Mouse (Mus musculus) heart, embryonic 11.5 days (tissue): ENCODE results near the gene Rtn4r. TPM values are rescaled to one million over a fixed set of nuclear protein-coding genes. Genes with fewer than 3 reads are reported as not detected.
"Not testable (repeated sequence)": the region's sequence is repeated elsewhere in the genome, so short reads cannot be mapped to it uniquely, and the experiment has no call there.

Source experiments
- ATAC-seq: fragments of 200-750 bp; cut with Nextera tagmentation; replicated peaks from 2 replicates; pipeline ENCODE4 v1.8.0; 2017; ENCODE audit warnings: moderate library complexity; ENCODE audit not compliant: insufficient number of reproducible peaks, low FRiP score, low TSS enrichment
- H3K27ac ChIP-seq: fragments of 300-500 bp; sonication (generic); 2 replicates; pipeline ENCODE4 v1.5.1; 2014; ENCODE audit warnings: mild to moderate bottlenecking, low read depth, low read length
- H3K27me3 ChIP-seq: fragments of 300-500 bp; sonication (generic); 2 replicates; pipeline ENCODE4 v1.6.1; 2014; ENCODE audit warnings: mild to moderate bottlenecking, low read length, mixed read lengths; ENCODE audit not compliant: control insufficient read depth, insufficient read depth
- H3K36me3 ChIP-seq: fragments of 300-500 bp; sonication (generic); 2 replicates; pipeline ENCODE4 v1.6.1; 2014; ENCODE audit warnings: mild to moderate bottlenecking, low read length, moderate library complexity, mixed read lengths; ENCODE audit not compliant: control insufficient read depth, insufficient read depth
- H3K4me1 ChIP-seq: fragments of 300-500 bp; sonication (generic); 2 replicates; pipeline ENCODE4 v1.6.1; 2014; ENCODE audit warnings: low read length; ENCODE audit not compliant: control insufficient read depth, insufficient read depth
- H3K4me2 ChIP-seq: fragments of 300-500 bp; sonication (generic); 2 replicates; pipeline ENCODE4 v1.6.1; 2014; ENCODE audit warnings: mild to moderate bottlenecking, moderate library complexity
- H3K4me3 ChIP-seq: fragments of 300-500 bp; sonication (generic); 2 replicates; pipeline ENCODE4 v1.5.1; 2014; ENCODE audit warnings: low read depth, low read length
- H3K9ac ChIP-seq: fragments of 300-500 bp; sonication (generic); 2 replicates; pipeline ENCODE4 v1.6.1; 2014; ENCODE audit warnings: mild to moderate bottlenecking, low read depth, low read length, moderate library complexity
- H3K9me3 ChIP-seq: fragments of 300-500 bp; sonication (generic); replicated peaks from 2 replicates; pipeline ENCODE4 v1.6.1; 2016; ENCODE audit warnings: low read length; ENCODE audit not compliant: control insufficient read depth
- WGBS: fragments of 180-500 bp; shearing (Covaris S2); extraction: QIAGEN DNeasy Blood & Tissue Kit; methylation state at CpG from one replicate; pipeline ENCODE4 v1.1.7; 2014; ENCODE audit not compliant: insufficient replicate concordance; 5-methylcytosine and 5-hydroxymethylcytosine counted together
- microRNA-seq: library from miRNA; unstranded; fragments of <30 nt; microRNA quantifications from one replicate; pipeline ENCODE4, GENCODE M21; 2016; ENCODE audit warnings: borderline number of aligned reads
- polyA plus RNA-seq: library from polyadenylated mRNA; unstranded; fragments of >200 nt; fragmentation: Nextera tagmentation; extraction: Ambion mirVana; gene quantifications from 2 replicates; pipeline ENCODE4 v1.2.1, GENCODE M21; 2014

Rtn4r gene
- polyA plus RNA-seq, 1 experiment from 2014 or later = 0.26 TPM

DNA sequence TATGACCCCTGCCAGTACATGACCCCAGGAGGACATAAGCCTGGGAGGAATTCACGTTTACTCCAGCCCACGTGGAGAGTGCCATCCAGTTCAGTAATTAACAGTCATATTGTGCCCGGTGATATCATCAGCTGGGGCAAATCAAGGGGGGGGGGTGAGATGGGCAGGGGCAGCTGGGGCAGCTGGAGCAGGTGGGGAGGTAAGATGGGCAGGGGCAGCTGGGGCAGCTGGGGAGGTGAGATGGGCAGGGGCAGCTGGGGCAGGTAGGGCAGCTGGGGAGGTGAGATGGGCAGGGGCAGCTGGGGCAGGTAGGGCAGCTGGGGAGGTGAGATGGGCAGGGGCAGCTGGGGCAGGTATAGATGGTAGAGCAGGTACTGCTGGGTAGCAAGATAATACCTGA, 68.1 kb downstream of the Rtn4r start:
- not testable (repeated sequence) for H3K27me3 ChIP-seq, H3K9ac ChIP-seq, H3K4me2 ChIP-seq, H3K4me3 ChIP-seq, H3K36me3 ChIP-seq, H3K9me3 ChIP-seq, H3K4me1 ChIP-seq, ATAC-seq, H3K27ac ChIP-seq
- 64% methylated on average over 3 of the region's 3 CpGs for WGBS

DNA sequence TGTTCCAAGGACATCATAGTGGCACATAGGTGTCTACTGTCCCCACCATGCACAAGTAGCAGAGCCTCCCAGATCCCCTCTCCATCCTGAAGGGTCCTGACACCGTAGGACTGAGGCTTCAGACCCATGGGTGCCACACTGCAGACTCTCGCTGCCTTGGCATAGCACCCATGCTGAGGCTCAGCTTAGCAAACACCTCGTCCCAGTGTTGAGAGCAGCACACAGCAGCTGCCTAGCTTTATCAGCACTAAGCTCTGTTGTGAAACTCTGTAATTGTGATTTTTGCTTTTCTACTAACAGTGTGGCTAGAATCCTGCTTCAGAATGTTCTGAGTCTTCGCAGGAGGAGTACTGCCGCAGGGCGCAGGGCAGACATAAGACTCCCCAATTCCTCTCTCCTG, 70.4 kb downstream of the Rtn4r start:
- Histone ChIP-seq H3K27ac (no peak overlapping the region), H3K27me3 (0 out of 2 replicates have a peak, but pooled peaks cover 3% of the 10 kb centered on the region), H3K4me2 (no peak overlapping the region), H3K9ac (no peak overlapping the region), H3K9me3 (no peaks in the 10 kb centered on the region), H3K4me1 (peaks cover 6% of the 10 kb centered on the region), H3K4me3 (no peak overlapping the region), H3K36me3 (no peaks in the 10 kb centered on the region)
- no peak for ATAC-seq
- WGBS = 75% methylated on average over 6 of the region's 6 CpGs

- Histone ChIP-seq H3K27ac (no peak overlapping the region), H3K4me1 (peaks cover 6% of the 10 kb centered on the region), H3K4me2 (no peak overlapping the region), H3K4me3 (no peak overlapping the region), H3K9ac (no peak overlapping the region), H3K36me3 (no peaks in the 10 kb centered on the region), H3K27me3 (0 out of 2 replicates have a peak, but pooled peaks cover 3% of the 10 kb centered on the region), H3K9me3 (no peaks in the 10 kb centered on the region)
- 80% methylated on average over 10 of the region's 10 CpGs for WGBS
- no peak for ATAC-seq
Measured at GRCm38 (mm10) chr16:18198365-18199098, 71.1 kb downstream of the Rtn4r start.

DNA sequence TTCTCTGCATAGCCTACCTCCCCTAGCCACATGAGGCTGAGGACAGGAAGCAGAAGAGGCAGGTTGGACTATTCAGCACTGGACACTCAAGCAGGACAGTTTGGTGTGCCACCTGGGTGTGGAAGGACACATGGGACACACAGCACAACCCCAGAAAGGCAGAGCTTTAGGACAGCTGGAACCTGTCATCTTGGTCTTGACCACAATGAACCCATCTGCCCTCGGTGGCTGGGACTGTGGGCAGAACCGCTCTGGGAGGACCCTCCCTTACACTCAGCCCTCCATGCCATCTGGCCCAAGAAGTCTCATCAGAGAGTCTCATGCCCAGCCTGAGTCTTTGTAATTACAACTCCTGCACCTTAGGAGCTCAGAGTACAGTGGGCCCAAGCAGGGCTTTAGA, 72.6 kb downstream of the Rtn4r start:
- 0 out of 2 replicates have a peak, but pooled peaks cover 3% of the 10 kb centered on the region for H3K27me3 ChIP-seq
- ATAC-seq = no peak
- no peaks in the 10 kb centered on the region for H3K9me3 ChIP-seq
- H3K36me3 ChIP-seq = no peaks in the 10 kb centered on the region
- no peak overlapping the region for H3K4me3 ChIP-seq
- no peak overlapping the region for H3K9ac ChIP-seq
- 63% methylated on average over 2 of the region's 2 CpGs for WGBS
- H3K27ac ChIP-seq = no peak overlapping the region
- H3K4me2 ChIP-seq = no peak overlapping the region
- peaks cover 3% of the 10 kb centered on the region; the same call in 1 of the 2 replicates for H3K4me1 ChIP-seq

- no peak overlapping the region for H3K4me2 ChIP-seq
- H3K9ac ChIP-seq = no peak overlapping the region
- no peaks in the 10 kb centered on the region for H3K36me3 ChIP-seq
- WGBS = 33% methylated on average over 1 of the region's 1 CpGs
- no peaks in the 10 kb centered on the region for H3K9me3 ChIP-seq
- no peak overlapping the region for H3K4me3 ChIP-seq
- ATAC-seq = no peak
- no peak overlapping the region for H3K27ac ChIP-seq
- 0 out of 2 replicates have a peak, but pooled peaks cover 3% of the 10 kb centered on the region for H3K27me3 ChIP-seq
- H3K4me1 ChIP-seq = peaks cover 3% of the 10 kb centered on the region; the same call in 1 of the 2 replicates
Measured at GRCm38 (mm10) chr16:18201620-18202019, 74.2 kb downstream of the Rtn4r start.

Small RNA genes lying within 50 kb of the gene (microRNA-seq; reads per million reads assigned to microRNA genes)
- not detected for gene Mir6366

Other genes starting within 250 kb of the Rtn4r start
- gene Gm20518, start 236.0 kb upstream of the Rtn4r start, polyA plus RNA-seq = 0.07 and 0.17 TPM in 2 replicates
- 0.07 TPM in 1 of 2 replicates, not detected in the other for gene Tssk1, start 233.4 kb upstream of the Rtn4r start, polyA plus RNA-seq
- gene Dgcr2, start 229.1 kb upstream of the Rtn4r start, polyA plus RNA-seq = 44.8 and 49.9 TPM in 2 replicates
- 0.11 TPM in 1 of 2 replicates, not detected in the other for gene Tssk2, start 229.0 kb upstream of the Rtn4r start, polyA plus RNA-seq
- 27.2 and 29.8 TPM in 2 replicates for gene Ess2, start 216.3 kb upstream of the Rtn4r start, polyA plus RNA-seq
- not detected in 2 replicates for gene Gsc2, start 212.6 kb upstream of the Rtn4r start, polyA plus RNA-seq
- gene Slc25a1, start 199.4 kb upstream of the Rtn4r start, polyA plus RNA-seq = 35.9 and 39.5 TPM in 2 replicates
- gene Vpreb2, start 147.2 kb upstream of the Rtn4r start, polyA plus RNA-seq = not detected in 2 replicates
- gene Dgcr6, start 74.8 kb upstream of the Rtn4r start, polyA plus RNA-seq = 64.3 and 64.7 TPM in 2 replicates
- 8.0 TPM in 2 replicates for gene Prodh, start 37.4 kb upstream of the Rtn4r start, polyA plus RNA-seq
- not detected in 2 replicates for gene Ccdc188, start 90.2 kb downstream of the Rtn4r start, polyA plus RNA-seq
- gene Zdhhc8, start 107.5 kb downstream of the Rtn4r start, polyA plus RNA-seq = 16.3 and 17.3 TPM in 2 replicates
- 56.0 and 58.2 TPM in 2 replicates for gene Trmt2a, start 121.0 kb downstream of the Rtn4r start, polyA plus RNA-seq
- 585 and 656 TPM in 2 replicates for gene Ranbp1, start 121.1 kb downstream of the Rtn4r start, polyA plus RNA-seq
- 3.7 TPM in 1 of 2 replicates, not detected in the other for gene Gm49776, start 130.7 kb downstream of the Rtn4r start, polyA plus RNA-seq
- 23.6 and 26.4 TPM in 2 replicates for gene Dgcr8, start 161.6 kb downstream of the Rtn4r start, polyA plus RNA-seq
- gene Tango2, start 220.5 kb downstream of the Rtn4r start, polyA plus RNA-seq = 56.3 and 62.1 TPM in 2 replicates
- 19.5 and 23.4 TPM in 2 replicates for gene Arvcf, start 220.5 kb downstream of the Rtn4r start, polyA plus RNA-seq